Mouse (Mus musculus) kidney, postnatal 0 days (tissue): ENCODE data around the gene Cox6a2. TPM values are rescaled to one million over a fixed set of nuclear protein-coding genes. Genes with fewer than 3 reads are reported as not detected.
A peak's percentile ranks its signal among the peaks of the same experiment; 100 is the strongest.

ENCODE experiments used
- ATAC-seq: fragments of 200-750 bp; cut with Nextera tagmentation; replicated peaks from 2 replicates; pipeline ENCODE4 v1.8.0; 2017; ENCODE audit warnings: low read depth, moderate number of reproducible peaks, moderate TSS enrichment, moderate library complexity; ENCODE audit not compliant: low FRiP score
- DNase-seq: peaks from one replicate; pipeline ENCODE4 v3.0.0-alpha.2; 2016; ENCODE audit warnings: low spot score
- H3K27ac ChIP-seq: fragments of 300-500 bp; sonication (generic); 2 replicates; pipeline ENCODE4 v1.5.1; 2014; ENCODE audit warnings: mild to moderate bottlenecking
- H3K27me3 ChIP-seq: fragments of 300-500 bp; sonication (generic); 2 replicates; pipeline ENCODE4 v1.6.1; 2014; ENCODE audit warnings: low read length, mixed read lengths; ENCODE audit not compliant: insufficient read depth
- H3K36me3 ChIP-seq: fragments of 300-500 bp; sonication (generic); 2 replicates; pipeline ENCODE4 v1.6.1; 2014; ENCODE audit warnings: low read length, mixed read lengths; ENCODE audit not compliant: insufficient read depth
- H3K4me1 ChIP-seq: fragments of 300-500 bp; sonication (generic); replicated peaks from 2 replicates; pipeline ENCODE4 v1.6.1; 2014; ENCODE audit warnings: antibody characterized with exemption, low read length, mixed read lengths; ENCODE audit not compliant: insufficient read depth
- H3K4me2 ChIP-seq: fragments of 300-500 bp; sonication (generic); 2 replicates; pipeline ENCODE4 v1.6.1; 2014; ENCODE audit warnings: mild to moderate bottlenecking, low read length, moderate library complexity, mixed read lengths
- H3K4me3 ChIP-seq: fragments of 300-500 bp; sonication (generic); replicated peaks from 2 replicates; pipeline ENCODE4 v1.5.1; 2014; ENCODE audit warnings: low read depth, low read length
- H3K9ac ChIP-seq: fragments of 300-500 bp; sonication (generic); 2 replicates; pipeline ENCODE4 v1.6.1; 2014; ENCODE audit warnings: low read depth, low read length
- H3K9me3 ChIP-seq: fragments of 300-500 bp; sonication (generic); replicated peaks from 2 replicates; pipeline ENCODE4 v1.6.1; 2016; ENCODE audit warnings: low read length, inconsistent platforms, mixed read lengths
- CTCF ChIP-seq: IDR thresholded peaks from 2 replicates; pipeline ENCODE4 v1.5.1; 2016; ENCODE audit warnings: antibody characterized with exemption, low read depth, mild to moderate bottlenecking, moderate library complexity
- WGBS: fragments of 180-500 bp; shearing (Covaris S2); extraction: QIAGEN DNeasy Blood & Tissue Kit; methylation state at CpG from one replicate; pipeline ENCODE4 v1.1.7; 2014; 5-methylcytosine and 5-hydroxymethylcytosine counted together
- polyA plus RNA-seq: library from polyadenylated mRNA; unstranded; fragments of >200 nt; fragmentation: Nextera tagmentation; extraction: Ambion mirVana; gene quantifications from 2 replicates; pipeline ENCODE4 v1.2.1, GENCODE M21; 2015

Cox6a2 gene
- polyA plus RNA-seq, 1 experiment from 2014 or later, result not detected

DNA sequence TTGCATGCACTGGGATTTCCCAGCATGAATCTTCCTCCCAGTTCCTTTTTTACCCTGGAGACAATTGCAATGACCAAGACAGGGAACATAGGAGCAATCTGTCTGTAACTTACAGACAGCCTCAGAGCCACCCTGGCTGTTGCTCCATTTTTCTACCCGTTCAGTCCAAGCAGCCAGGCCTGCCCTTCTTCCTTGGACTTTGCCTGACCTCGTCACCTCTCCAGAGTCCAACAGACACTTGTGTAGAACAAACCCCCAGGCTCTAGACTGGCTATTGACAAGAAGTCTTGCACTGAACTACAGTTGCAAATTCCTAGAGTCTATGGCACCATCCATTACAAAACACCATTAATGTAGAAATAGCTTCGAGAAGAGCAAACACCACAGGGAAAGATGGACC is 3.6 kb upstream of the Cox6a2 start:
- no peaks in the 10 kb centered on the region for H3K36me3 ChIP-seq
- no peaks in the 10 kb centered on the region for H3K27me3 ChIP-seq
- H3K9me3 ChIP-seq, result no peaks in the 10 kb centered on the region
- TF ChIP-seq CTCF, result no peak
- WGBS, result 49% methylated on average over 3 of the region's 3 CpGs
- DNase-seq (no peak), ATAC-seq (no peak)
- no peaks in the 10 kb centered on the region for H3K4me1 ChIP-seq
- no peak overlapping the region for H3K4me3 ChIP-seq
- no peak overlapping the region for H3K4me2 ChIP-seq
- H3K27ac ChIP-seq, result no peak overlapping the region
- H3K9ac ChIP-seq, result no peak overlapping the region

DNA sequence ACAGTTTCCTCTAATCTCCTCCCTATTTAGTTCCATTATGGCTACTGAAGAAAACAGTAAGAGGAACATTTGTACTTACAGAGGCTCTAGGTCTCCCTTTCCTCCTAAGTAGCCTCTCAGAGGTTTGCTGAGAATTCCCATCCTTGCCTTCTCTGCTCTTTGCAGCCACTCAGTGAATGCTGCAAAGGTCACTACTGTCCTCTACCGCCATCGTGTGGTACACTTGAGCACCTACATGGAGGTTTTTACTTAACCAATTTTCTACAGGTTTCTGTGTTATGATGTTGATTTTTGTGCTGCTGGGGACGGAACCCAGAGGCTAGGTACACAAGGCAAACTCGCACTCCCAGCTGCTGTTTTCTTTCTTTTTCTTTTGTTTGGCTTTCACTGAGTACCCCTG is 2.0 kb upstream of the Cox6a2 start:
- DNase-seq (peak; percentile 91), ATAC-seq (no peak)
- Histone ChIP-seq H3K36me3 (no peaks in the 10 kb centered on the region), H3K4me1 (no peaks in the 10 kb centered on the region), H3K4me3 (no peak overlapping the region), H3K27ac (no peak overlapping the region), H3K9me3 (no peaks in the 10 kb centered on the region), H3K4me2 (no peak overlapping the region), H3K27me3 (no peaks in the 10 kb centered on the region), H3K9ac (no peak overlapping the region)
- peak; percentile 96 for TF ChIP-seq CTCF
- WGBS, result 2% methylated on average over 4 of the region's 4 CpGs

- Histone ChIP-seq H3K4me3 (no peak overlapping the region), H3K4me1 (no peaks in the 10 kb centered on the region), H3K27me3 (no peaks in the 10 kb centered on the region), H3K36me3 (no peaks in the 10 kb centered on the region), H3K9me3 (no peaks in the 10 kb centered on the region), H3K9ac (no peak overlapping the region), H3K27ac (no peak overlapping the region), H3K4me2 (no peak overlapping the region)
- ATAC-seq (no peak), DNase-seq (no peak)
- no peak for TF ChIP-seq CTCF
- WGBS, result 82% methylated on average over 18 of the region's 18 CpGs
These were observed 492 bp downstream of the Cox6a2 start for GRCm38 (mm10) chr7:128205695-128206094.

DNA sequence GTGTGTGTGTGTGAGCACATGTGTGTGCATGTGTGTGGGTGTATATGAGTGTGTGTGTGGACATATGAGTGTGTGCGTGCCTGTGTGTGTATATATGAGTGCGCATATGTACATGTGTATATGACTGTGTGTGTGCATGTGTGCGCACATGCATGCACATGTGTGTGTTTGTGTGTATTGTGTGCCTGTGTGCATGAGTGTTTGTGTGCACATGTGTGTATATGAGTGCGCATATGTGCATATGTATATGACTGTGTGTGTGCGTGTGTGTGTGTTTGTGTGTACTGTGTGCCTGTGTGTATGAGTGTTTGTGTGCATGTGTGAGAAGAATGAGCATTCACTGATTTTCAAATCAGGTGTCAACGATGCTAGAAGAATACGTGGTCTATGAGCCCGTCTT is 2.0 kb downstream of the Cox6a2 start:
- Histone ChIP-seq H3K9ac (no peak overlapping the region), H3K27me3 (no peaks in the 10 kb centered on the region), H3K9me3 (no peaks in the 10 kb centered on the region), H3K27ac (no peak overlapping the region), H3K4me1 (no peaks in the 10 kb centered on the region), H3K4me3 (no peak overlapping the region), H3K4me2 (no peak overlapping the region), H3K36me3 (no peaks in the 10 kb centered on the region)
- DNase-seq (no peak), ATAC-seq (no peak)
- no peak for TF ChIP-seq CTCF
- 93% methylated on average over 8 of the region's 8 CpGs for WGBS

GRCm38 (mm10) chr7:128203071-128203470 is 3.1 kb downstream of the Cox6a2 start:
- H3K9ac ChIP-seq, result no peak overlapping the region
- 76% methylated on average over 9 of the region's 9 CpGs for WGBS
- H3K4me2 ChIP-seq, result no peak overlapping the region
- no peak for DNase-seq
- H3K36me3 ChIP-seq, result no peaks in the 10 kb centered on the region
- H3K9me3 ChIP-seq, result no peaks in the 10 kb centered on the region
- H3K4me3 ChIP-seq, result no peak overlapping the region
- no peak for TF ChIP-seq CTCF
- no peaks in the 10 kb centered on the region for H3K4me1 ChIP-seq
- H3K27ac ChIP-seq, result no peak overlapping the region
- no peak for ATAC-seq
- no peaks in the 10 kb centered on the region for H3K27me3 ChIP-seq

DNA sequence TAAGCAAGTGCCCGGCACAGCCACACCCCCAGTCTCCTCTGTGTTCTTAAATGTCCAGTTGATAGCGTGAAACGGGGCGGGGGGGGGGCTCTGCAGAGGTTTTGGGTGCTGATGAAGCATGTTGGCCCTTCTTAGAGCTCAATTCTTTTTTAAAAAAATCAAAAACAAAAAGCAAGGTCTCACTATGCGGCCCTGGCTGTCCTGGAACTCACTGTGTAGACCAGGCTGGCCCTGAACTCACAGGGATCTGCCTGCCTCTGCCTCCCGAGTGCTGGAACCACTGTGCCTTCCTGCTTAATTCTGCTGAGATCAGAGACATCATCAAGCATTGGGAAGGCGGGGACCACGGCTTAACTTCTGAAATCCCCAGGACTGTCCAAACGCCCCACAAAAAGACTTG is 4.6 kb downstream of the Cox6a2 start:
- ATAC-seq (no peak), DNase-seq (no peak)
- Histone ChIP-seq H3K27me3 (no peaks in the 10 kb centered on the region), H3K4me1 (no peaks in the 10 kb centered on the region), H3K9me3 (no peaks in the 10 kb centered on the region), H3K36me3 (no peaks in the 10 kb centered on the region), H3K9ac (no peak overlapping the region), H3K4me2 (no peak overlapping the region), H3K27ac (no peak overlapping the region), H3K4me3 (no peak overlapping the region)
- WGBS, result 85% methylated on average over 9 of the region's 9 CpGs
- TF ChIP-seq CTCF, result no peak

DNA sequence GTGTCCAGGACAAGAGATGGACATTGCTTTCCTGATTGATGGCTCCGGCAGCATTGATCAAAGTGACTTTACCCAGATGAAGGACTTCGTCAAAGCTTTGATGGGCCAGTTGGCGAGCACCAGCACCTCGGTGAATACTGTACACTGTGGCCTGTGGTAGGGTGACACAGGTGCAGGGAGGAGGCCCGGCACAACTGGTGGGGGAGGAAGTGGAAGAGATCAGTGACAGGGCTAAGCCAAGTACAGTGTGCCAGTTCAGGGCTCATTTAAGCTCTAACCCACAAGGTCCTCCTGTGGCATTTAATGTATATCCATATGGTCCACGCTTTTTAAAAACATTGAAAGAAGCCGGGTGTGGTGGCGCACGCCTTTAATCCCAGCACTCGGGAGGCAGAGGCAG is 24.5 kb downstream of the Cox6a2 start:
- Histone ChIP-seq H3K36me3 (no peaks in the 10 kb centered on the region), H3K4me2 (no peak overlapping the region), H3K4me1 (no peaks in the 10 kb centered on the region), H3K9ac (no peak overlapping the region), H3K27ac (no peak overlapping the region), H3K27me3 (no peaks in the 10 kb centered on the region), H3K4me3 (no peak overlapping the region), H3K9me3 (no peaks in the 10 kb centered on the region)
- DNase-seq (no peak), ATAC-seq (no peak)
- TF ChIP-seq CTCF, result no peak
- WGBS, result 81% methylated on average over 10 of the region's 10 CpGs
